Mouse (Mus musculus) MEL (cell line): ENCODE measurements around the gene Kcnn1. TPM values are rescaled to one million over a fixed set of nuclear protein-coding genes. Genes with fewer than 3 reads are reported as not detected.

Experiments used
- DNase-seq: peaks from one replicate; pipeline ENCODE4 v3.0.0; 2011; ENCODE audit warnings: low read depth, low spot score
- H3K27ac ChIP-seq: 2 replicates; pipeline ENCODE4 v1.5.1; 2012; ENCODE audit warnings: low read depth, mild to moderate bottlenecking, control low read depth, low read length, moderate library complexity; ENCODE audit not compliant: control insufficient read depth
- H3K27me3 ChIP-seq, 2 experiments: fragments of 150-350 bp in 1 of 2; sonication (generic) in 1 of 2; 2 replicates each; pipeline ENCODE4 v1.6.1; 2012; ENCODE audit warnings: low read length in 2 of 2, mild to moderate bottlenecking in 2 of 2, improper control_type of control experiment in 1 of 2, moderate library complexity in 1 of 2; ENCODE audit not compliant: insufficient read depth in 2 of 2, control insufficient read depth in 1 of 2
- H3K36me3 ChIP-seq, 2 experiments: 2 replicates each; pipeline ENCODE4 v1.6.1; 2012 to 2014; ENCODE audit warnings: low read length in 2 of 2, improper control_type of control experiment in 1 of 2, inconsistent platforms in 1 of 2, mild to moderate bottlenecking in 1 of 2; ENCODE audit not compliant: insufficient read depth in 2 of 2, control insufficient read depth in 1 of 2
- H3K4me1 ChIP-seq, 2 experiments: fragments of 150-350 bp in 1 of 2; sonication (generic) in 1 of 2; 2 replicates each; pipeline ENCODE4 v1.6.1; 2012; ENCODE audit warnings: low read length in 2 of 2, improper control_type of control experiment in 1 of 2, mild to moderate bottlenecking in 1 of 2; ENCODE audit not compliant: insufficient read depth in 2 of 2, control insufficient read depth in 1 of 2
- H3K4me3 ChIP-seq, 2 experiments: fragments of 150-350 bp in 1 of 2; sonication (generic) in 1 of 2; 2 replicates each; pipeline ENCODE4 v1.5.1; 2012; ENCODE audit warnings: low read depth in 2 of 2, low read length in 2 of 2, mild to moderate bottlenecking in 2 of 2, moderate library complexity in 2 of 2, control low read depth in 1 of 2, improper control_type of control experiment in 1 of 2; ENCODE audit not compliant: control insufficient read depth in 1 of 2, insufficient read depth in 1 of 2
- H3K79me2 ChIP-seq: 2 replicates; pipeline ENCODE4 v1.6.1; 2012; ENCODE audit warnings: mild to moderate bottlenecking, low read length, moderate library complexity; ENCODE audit not compliant: control insufficient read depth, poor library complexity, insufficient read depth
- H3K9ac ChIP-seq: 2 replicates; pipeline ENCODE4 v1.6.1; 2012; ENCODE audit warnings: low read depth, mild to moderate bottlenecking, control low read depth, low read length, moderate library complexity; ENCODE audit not compliant: control insufficient read depth, poor library complexity, severe bottlenecking
- H3K9me3 ChIP-seq: fragments of 150-350 bp; sonication (generic); replicated peaks from 2 replicates; pipeline ENCODE4 v1.6.1; 2012; ENCODE audit warnings: mild to moderate bottlenecking, low read length, improper control_type of control experiment, moderate library complexity; ENCODE audit not compliant: insufficient read depth
- CHD1 ChIP-seq: IDR thresholded peaks from 2 replicates; pipeline ENCODE4 v1.6.1; 2012; ENCODE audit warnings: low read depth, mild to moderate bottlenecking, inconsistent platforms, low read length, improper control_type of control experiment
- CHD2 ChIP-seq: IDR thresholded peaks from 2 replicates; pipeline ENCODE4 v1.6.1; 2011; ENCODE audit warnings: low read length, improper control_type of control experiment
- CTCF ChIP-seq, 3 experiments: IDR thresholded peaks in 2 of 3; conservative IDR thresholded peaks in 1 of 3; 2 replicates each; pipeline ENCODE4 v1.5.1; 2011 to 2012; ENCODE audit warnings: low read length in 3 of 3, low read depth in 2 of 3, mild to moderate bottlenecking in 2 of 3, improper control_type of control experiment in 1 of 3, inconsistent platforms in 1 of 3, mixed read lengths in 1 of 3, moderate library complexity in 1 of 3; ENCODE audit not compliant: control insufficient read depth in 1 of 3, insufficient read depth in 1 of 3, poor library complexity in 1 of 3, severe bottlenecking in 1 of 3
- E2F4 ChIP-seq: IDR thresholded peaks from 2 replicates; pipeline ENCODE4 v1.6.1; 2011; ENCODE audit warnings: low read depth, low read length, improper control_type of control experiment, borderline replicate concordance
- ELF1 ChIP-seq: IDR thresholded peaks from 2 replicates; pipeline ENCODE4 v1.6.1; 2014; ENCODE audit warnings: low read depth, mild to moderate bottlenecking, inconsistent platforms, low read length, improper control_type of control experiment, moderate library complexity
- EP300 ChIP-seq, 2 experiments: IDR thresholded peaks; 2 replicates each; pipeline ENCODE4 v1.6.1; 2011; ENCODE audit warnings: improper control_type of control experiment in 2 of 2, low read length in 2 of 2, low read depth in 1 of 2, mild to moderate bottlenecking in 1 of 2
- ETS1 ChIP-seq: IDR thresholded peaks from 2 replicates; pipeline ENCODE4 v1.6.1; 2012; ENCODE audit warnings: low read depth, mild to moderate bottlenecking, inconsistent platforms, low read length, improper control_type of control experiment, moderate library complexity
- GABPA ChIP-seq: IDR thresholded peaks from 2 replicates; pipeline ENCODE4 v1.6.1; 2012; ENCODE audit warnings: low read depth, mild to moderate bottlenecking, inconsistent platforms, low read length, improper control_type of control experiment, moderate library complexity
- GATA1 ChIP-seq: IDR thresholded peaks from 2 replicates; pipeline ENCODE4 v1.6.1; 2011; ENCODE audit warnings: low read depth, low read length, improper control_type of control experiment
- JUND ChIP-seq: IDR thresholded peaks from 2 replicates; pipeline ENCODE4 v1.6.1; 2011; ENCODE audit warnings: low read depth, mild to moderate bottlenecking, improper control_type of control experiment, low read length
- KAT2A ChIP-seq: conservative IDR thresholded peaks from 2 replicates; pipeline ENCODE4 v1.6.1; 2012; ENCODE audit warnings: low read depth, low read length, improper control_type of control experiment, inconsistent platforms
- MAFK ChIP-seq: IDR thresholded peaks from 2 replicates; pipeline ENCODE4 v1.6.1; 2011; ENCODE audit warnings: low read depth, mild to moderate bottlenecking, low read length, improper control_type of control experiment, borderline replicate concordance
- MAZ ChIP-seq: IDR thresholded peaks from 2 replicates; pipeline ENCODE4 v1.6.1; 2012; ENCODE audit warnings: low read depth, mild to moderate bottlenecking, inconsistent platforms, low read length, improper control_type of control experiment
- MEF2A ChIP-seq: IDR thresholded peaks from 2 replicates; pipeline ENCODE4 v1.6.1; 2014; ENCODE audit warnings: low read depth, mild to moderate bottlenecking, inconsistent platforms, low read length, improper control_type of control experiment; ENCODE audit not compliant: poor library complexity, insufficient replicate concordance, severe bottlenecking; ENCODE audit errors: extremely low read depth
- MXI1 ChIP-seq: IDR thresholded peaks from 2 replicates; pipeline ENCODE4 v1.6.1; 2011; ENCODE audit warnings: mild to moderate bottlenecking, low read depth, low read length, improper control_type of control experiment
- MYB ChIP-seq: IDR thresholded peaks from 2 replicates; pipeline ENCODE4 v1.6.1; 2011; ENCODE audit warnings: mild to moderate bottlenecking, low read depth, low read length, improper control_type of control experiment
- MYC ChIP-seq: IDR thresholded peaks from 2 replicates; pipeline ENCODE4 v1.6.1; 2011; ENCODE audit warnings: low read depth, mild to moderate bottlenecking, low read length, improper control_type of control experiment, moderate library complexity
- NELFE ChIP-seq: IDR thresholded peaks from 2 replicates; pipeline ENCODE4 v1.6.1; 2011; ENCODE audit warnings: low read depth, low read length, improper control_type of control experiment
- NRF1 ChIP-seq: IDR thresholded peaks from 2 replicates; pipeline ENCODE4 v1.6.1; 2014; ENCODE audit warnings: low read depth, mild to moderate bottlenecking, inconsistent platforms, low read length, improper control_type of control experiment, moderate library complexity; ENCODE audit not compliant: poor library complexity, insufficient read depth, severe bottlenecking
- POLR2A ChIP-seq, 2 experiments: IDR thresholded peaks; 2 replicates each; pipeline ENCODE4 v1.6.1; 2011 to 2012; ENCODE audit warnings: low read length in 2 of 2, mild to moderate bottlenecking in 2 of 2, control low read depth in 1 of 2, improper control_type of control experiment in 1 of 2, low read depth in 1 of 2, moderate library complexity in 1 of 2; ENCODE audit not compliant: control insufficient read depth in 1 of 2, insufficient read depth in 1 of 2, poor library complexity in 1 of 2
- POLR2AphosphoS2 ChIP-seq: IDR thresholded peaks from 2 replicates; pipeline ENCODE4 v1.6.1; 2011; ENCODE audit warnings: low read length, improper control_type of control experiment
- RAD21 ChIP-seq: IDR thresholded peaks from 2 replicates; pipeline ENCODE4 v1.6.1; 2011; ENCODE audit warnings: mild to moderate bottlenecking, low read depth, low read length, improper control_type of control experiment
- RCOR1 ChIP-seq: IDR thresholded peaks from 2 replicates; pipeline ENCODE4 v1.6.1; 2012; ENCODE audit warnings: low read depth, mild to moderate bottlenecking, inconsistent platforms, low read length, improper control_type of control experiment
- SMC3 ChIP-seq: IDR thresholded peaks from 2 replicates; pipeline ENCODE4 v1.6.1; 2011; ENCODE audit warnings: low read depth, low read length, improper control_type of control experiment
- TAL1 ChIP-seq: IDR thresholded peaks from 2 replicates; pipeline ENCODE4 v1.6.1; 2012; ENCODE audit warnings: mild to moderate bottlenecking, inconsistent platforms, low read length, moderate library complexity, mixed read lengths
- TBP ChIP-seq: IDR thresholded peaks from 2 replicates; pipeline ENCODE4 v1.8.0; 2011; ENCODE audit warnings: low read depth, low read length, improper control_type of control experiment
- USF1 ChIP-seq: IDR thresholded peaks from 2 replicates; pipeline ENCODE4 v1.6.1; 2014; ENCODE audit warnings: low read depth, mild to moderate bottlenecking, inconsistent platforms, low read length, improper control_type of control experiment, moderate library complexity
- ZMIZ1 ChIP-seq: IDR thresholded peaks from 2 replicates; pipeline ENCODE4 v1.6.1; 2012; ENCODE audit warnings: low read depth, mild to moderate bottlenecking, inconsistent platforms, low read length, improper control_type of control experiment, moderate library complexity
- polyA plus RNA-seq, 2 experiments: library from polyadenylated mRNA; stranded (reverse) in 1 of 2; unstranded in 1 of 2; fragments of >175 nt in 1 of 2; fragments of >200 nt in 1 of 2; gene quantifications; 2 replicates each; pipeline versions ENCODE4 v1.2.1 to v1.2.4; 2012; ENCODE audit warnings: low replicate concordance in 2 of 2, low read depth in 1 of 2; ENCODE audit not compliant: insufficient read length in 2 of 2, insufficient read depth in 1 of 2, missing spikeins in 1 of 2
- total RNA-seq: library from RNA; depleted of rRNA; stranded (reverse); fragments of 300-350 nt; gene quantifications from 2 replicates; pipeline ENCODE4 v1.2.3, GENCODE M21; 2012

Kcnn1 gene
- total and polyA plus RNA-seq, 3 experiments = 8.9 to 10.7 TPM; not detected in 1

DNA sequence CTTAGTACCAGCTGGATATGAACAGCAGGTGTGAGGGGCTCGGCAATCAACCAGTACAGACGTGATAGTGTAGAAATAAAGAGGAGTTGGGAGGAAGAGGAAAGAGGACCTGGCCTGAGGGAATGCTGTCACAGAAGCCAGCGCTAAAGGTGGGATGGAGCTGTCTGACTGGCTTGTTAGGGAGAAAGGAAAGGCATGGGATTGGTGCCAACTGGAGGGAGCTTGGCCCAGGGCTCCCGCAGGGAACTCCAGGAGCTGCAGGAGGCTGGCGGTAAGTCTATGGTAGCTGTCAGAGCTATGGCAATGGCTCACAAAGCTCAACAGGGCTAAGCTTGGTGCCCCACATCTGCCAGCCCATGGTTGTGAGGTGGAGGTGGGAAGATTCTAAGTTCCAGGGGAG, 39.2 kb upstream of the Kcnn1 start:
- peaks cover 4 to 35% of the 10 kb centered on the region in 2 experiments for H3K4me1 ChIP-seq

DNA sequence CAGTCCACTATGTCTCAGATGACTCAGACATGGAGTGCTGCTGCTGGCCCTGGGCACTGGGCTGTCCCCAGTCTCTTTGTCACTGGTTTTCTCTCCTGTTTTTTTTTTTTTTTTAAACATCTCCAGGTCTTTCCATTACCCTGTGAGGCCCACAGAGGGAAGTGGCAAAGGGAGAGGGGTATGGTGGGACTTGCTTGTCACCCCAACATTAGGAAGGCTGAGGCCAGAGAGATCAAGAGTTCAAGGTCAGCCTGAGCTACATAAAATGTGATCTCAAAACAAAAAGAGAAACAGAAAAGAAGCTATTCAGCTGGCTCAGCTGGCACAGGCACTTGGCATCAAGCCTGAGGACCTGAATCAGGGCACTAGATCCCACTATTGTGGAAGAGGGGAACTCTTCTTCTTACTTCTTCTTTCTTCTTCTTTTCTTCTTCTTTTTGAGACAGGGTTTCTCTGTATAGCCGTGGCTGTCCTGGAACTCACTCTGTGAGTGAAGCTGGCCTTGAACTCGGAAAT, 37.9 kb upstream of the Kcnn1 start:
- no peak for DNase-seq
- Histone ChIP-seq H3K79me2 (peaks cover 15% of the 10 kb centered on the region), H3K4me1 (peaks cover 4 to 27% of the 10 kb centered on the region in 2 experiments), H3K27ac (no peak overlapping the region), H3K4me3 (no peak overlapping the region), H3K36me3 (peaks cover 2 to 10% of the 10 kb centered on the region in 2 experiments; a peak in 2 of 4 replicates), H3K9me3 (no peaks in the 10 kb centered on the region), H3K27me3 (no peaks in the 10 kb centered on the region), H3K9ac (no peak overlapping the region)
- no peak for TF ChIP-seq CTCF (IDR thresholded peaks at IDR 0.05 in 2 of 3, conservative IDR thresholded peaks at IDR 0.05 in 1 of 3; ENCODE audit: control insufficient read depth in 1 of 3, insufficient read depth in 1 of 3, low read depth in 2 of 3, low read length in 3 of 3, poor library complexity in 1 of 3, severe bottlenecking in 1 of 3)
- no peak for TF ChIP-seq MAZ
- TF ChIP-seq MAFK = no peak
- no peak for TF ChIP-seq ZMIZ1
- no peak for TF ChIP-seq GATA1
- no peak for TF ChIP-seq KAT2A
- no peak for TF ChIP-seq RAD21
- no peak for TF ChIP-seq RCOR1
- no peak for TF ChIP-seq POLR2AphosphoS2
- TF ChIP-seq NRF1 = no peak
- TF ChIP-seq ELF1 = no peak
- TF ChIP-seq POLR2A (IDR thresholded peaks at IDR 0.05; ENCODE audit: control insufficient read depth in 1 of 2, insufficient read depth in 1 of 2, low read depth in 1 of 2, low read length in 2 of 2, poor library complexity in 1 of 2) = no peak
- TF ChIP-seq E2F4 = no peak
- no peak for TF ChIP-seq MYB
- no peak for TF ChIP-seq EP300 (IDR thresholded peaks at IDR 0.05; ENCODE audit: low read depth in 1 of 2, low read length in 2 of 2)
- TF ChIP-seq NELFE = no peak
- no peak for TF ChIP-seq TBP

More for the DNA sequence above, 39.2 kb upstream of the Kcnn1 start:
- TF ChIP-seq CHD1 (no peak), MYC (no peak), ZMIZ1 (no peak), TAL1 (no peak), CHD2 (no peak), MEF2A (no peak), GATA1 (no peak), JUND (no peak), POLR2AphosphoS2 (no peak), GABPA (no peak), CTCF (IDR thresholded peaks at IDR 0.05 in 2 of 3, conservative IDR thresholded peaks at IDR 0.05 in 1 of 3; ENCODE audit: control insufficient read depth in 1 of 3, insufficient read depth in 1 of 3, low read depth in 2 of 3, low read length in 3 of 3, poor library complexity in 1 of 3, severe bottlenecking in 1 of 3) (no peak), USF1 (no peak), ETS1 (no peak), ELF1 (no peak), NRF1 (no peak), SMC3 (no peak), E2F4 (no peak), KAT2A (no peak), MXI1 (no peak)
- H3K4me3 ChIP-seq = no peak overlapping the region
- no peaks in the 10 kb centered on the region for H3K27me3 ChIP-seq
- H3K36me3 ChIP-seq = peaks cover 0 to 15% of the 10 kb centered on the region in 2 experiments; a peak in 2 of 4 replicates
- no peaks in the 10 kb centered on the region for H3K9me3 ChIP-seq
- DNase-seq = no peak
- H3K79me2 ChIP-seq = peaks cover 15% of the 10 kb centered on the region
- no peak overlapping the region for H3K9ac ChIP-seq
- H3K27ac ChIP-seq = no peak overlapping the region
